Mouse (Mus musculus): ENCODE results near the gene Ash1l.

- peak; percentile 80 for TF ChIP-seq CTCF (IDR thresholded peaks at IDR 0.05)
- TF ChIP-seq EP300 (IDR thresholded peaks at IDR 0.05), result no peak
Observed at GRCm38 (mm10) chr3:89087338-89088110, 137.1 kb downstream of the Ash1l start.

All from lung, postnatal 0 days (tissue).